In the genomic region with DNA sequence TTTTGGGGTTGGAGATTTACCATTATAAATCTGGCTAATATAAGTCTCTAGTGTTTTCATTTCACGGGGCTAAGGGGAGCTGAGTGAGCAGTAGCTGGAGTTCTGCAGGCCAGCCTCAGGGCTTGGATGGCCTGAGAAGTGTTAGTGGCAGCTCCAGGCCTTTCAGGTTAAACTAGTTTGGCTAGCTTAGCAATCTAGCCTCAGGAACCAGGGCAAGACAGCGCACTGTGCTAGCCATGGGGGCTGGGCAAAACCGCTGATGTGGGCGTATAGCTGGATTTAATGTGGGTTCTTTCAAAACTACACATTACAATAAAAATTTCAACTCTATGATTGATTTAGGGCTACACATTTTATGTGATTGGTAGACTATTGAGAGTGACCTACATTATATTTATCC, we compare ENCODE assay signal across 24 mouse cellular contexts. TPM values are rescaled to one million over a fixed set of nuclear protein-coding genes. Genes with fewer than 3 reads are reported as not detected.
"Had no signal": no experiment of that assay in that cellular context is flagged by ENCODE, and none has a peak within 500 bp of the region (broad histone marks: within the 10 kb centered on the region; RNA-seq: fewer than 3 reads in every experiment).

No protein-coding gene starts in this region.

- DNase-seq: kidney, adult 2 months; layer of hippocampus, adult 9-11 months; liver; liver, embryonic 13.5 days; midbrain, embryonic 14.5 days; retina, postnatal 1 day; right cerebral cortex, postnatal 25 days; thymus, adult 18-20 months; thymus, postnatal 36 days had no signal

- H3K4me3 ChIP-seq: layer of hippocampus, adult 2 months; limb, embryonic 10.5 days; limb, embryonic 13.5 days; liver, embryonic 13.5 days; megakaryocyte, embryonic 14.5 days; midbrain, embryonic 10.5 days; neural tube, embryonic 13.5 days had no signal

- ATAC-seq: hindbrain, postnatal 0 days; inflammation-experienced regulatory T-cells, adult 6 months; intestine, embryonic 16.5 days had no signal

- H3K27me3 ChIP-seq: limb, embryonic 13.5 days; liver, embryonic 13.5 days; megakaryocyte, embryonic 14.5 days; neural tube, embryonic 13.5 days had no signal

- H3K9me3 ChIP-seq: limb, embryonic 10.5 days; limb, embryonic 13.5 days; liver, embryonic 13.5 days; megakaryocyte, embryonic 14.5 days; midbrain, embryonic 10.5 days; neural tube, embryonic 13.5 days had no signal

- H3K36me3 ChIP-seq: limb, embryonic 10.5 days; limb, embryonic 13.5 days; liver, embryonic 13.5 days; midbrain, embryonic 10.5 days; neural tube, embryonic 13.5 days had no signal

- H3K9ac ChIP-seq: limb, embryonic 13.5 days; liver, embryonic 13.5 days; neural tube, embryonic 13.5 days had no signal

- H3K4me1 ChIP-seq: limb, embryonic 10.5 days; limb, embryonic 13.5 days; liver, embryonic 13.5 days; megakaryocyte, embryonic 14.5 days; midbrain, embryonic 10.5 days; neural tube, embryonic 13.5 days had no signal

- H3K27ac ChIP-seq: hindbrain, postnatal 0 days; kidney, postnatal 0 days; layer of hippocampus, adult 2 months; limb, embryonic 10.5 days; limb, embryonic 13.5 days; liver, embryonic 13.5 days; midbrain, embryonic 10.5 days; neural tube, embryonic 13.5 days had no signal

- H3K4me2 ChIP-seq: limb, embryonic 13.5 days; liver, embryonic 13.5 days; neural tube, embryonic 13.5 days had no signal

RNA-seq across cellular contexts. Expression of gene Cxcl2, which starts 19.3 kb away (rescaled TPM):
- polyA plus RNA-seq: intestine, embryonic 16.5 days; kidney, embryonic 14.5 days; kidney, postnatal 0 days; limb, embryonic 10.5 days; liver, embryonic 13.5 days; liver, embryonic 16.5 days; lung, embryonic 16.5 days; midbrain, embryonic 10.5 days; midbrain, embryonic 14.5 days; neural tube, embryonic 13.5 days; stomach, embryonic 16.5 days; testis, adult 2 months had no signal

RNA-seq across cellular contexts. Expression of gene Cxcl1, which starts 31.9 kb away (rescaled TPM):
- polyA plus RNA-seq: inflammation-experienced regulatory T-cells, adult 6 months; midbrain, embryonic 10.5 days; midbrain, embryonic 14.5 days; neural tube, embryonic 13.5 days had no signal
